In the genomic region with DNA sequence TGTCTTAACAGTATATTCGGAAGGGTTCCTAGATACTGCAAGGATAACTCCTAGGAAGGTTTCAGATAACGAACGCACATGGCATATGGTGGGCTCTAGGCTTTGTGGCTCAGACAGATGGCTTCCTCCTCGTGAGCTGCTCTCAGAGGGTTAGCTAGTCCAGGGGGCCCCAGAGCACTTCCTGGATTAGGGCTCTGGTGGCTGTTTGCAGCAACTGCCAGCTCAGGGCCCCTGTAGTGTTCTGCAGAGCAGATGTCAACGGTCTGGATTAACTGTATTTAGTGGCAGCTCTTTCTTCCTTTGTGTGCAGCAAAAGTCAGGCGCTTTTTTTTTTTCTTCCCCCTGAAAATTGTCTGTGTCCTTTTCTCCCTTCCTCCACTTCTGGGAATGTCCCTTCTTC, we compare ENCODE assay signal across 8 mouse cellular contexts. TPM values are rescaled to one million over a fixed set of nuclear protein-coding genes. Genes with fewer than 3 reads are reported as not detected.
DNase-seq lines count a peak whose midpoint lies in the region; ATAC-seq lines count a peak whose summit lies in the region.

No protein-coding gene starts in this region.

- H3K36me3 ChIP-seq in forebrain, embryonic 13.5 days (ENCODE audit: poor library complexity, severe bottlenecking) = no peaks in the 10 kb centered on the region
- no peaks in the 10 kb centered on the region for H3K36me3 ChIP-seq in neural tube, embryonic 15.5 days

- no peak overlapping the region for H3K4me3 ChIP-seq in forebrain, embryonic 13.5 days
- no peak overlapping the region for H3K4me3 ChIP-seq in neural tube, embryonic 15.5 days (replicated peaks)

- DNase-seq in right cerebral cortex, postnatal 10 days (ENCODE audit: low spot score in 2 of 2) = peak; percentile 40 to 52
- no peak for DNase-seq in right cerebral cortex, postnatal 14 days
- peak; percentile 67 for DNase-seq in liver
- no peak for DNase-seq in urinary bladder, postnatal 36 days (ENCODE audit: low spot score in 2 of 2)
- DNase-seq in urinary bladder, adult 18-20 months (ENCODE audit: low spot score in 2 of 2) = no peak

- ATAC-seq in forebrain, embryonic 13.5 days = peak; percentile 90
- peak; percentile 31; the same call in 1 of the 2 replicates for ATAC-seq in neural tube, embryonic 15.5 days (ENCODE audit: low FRiP score)
- no peak for ATAC-seq in frontal cortex, adult (ENCODE audit: low TSS enrichment)

- no peaks in the 10 kb centered on the region for H3K27me3 ChIP-seq in forebrain, embryonic 13.5 days
- H3K27me3 ChIP-seq in neural tube, embryonic 15.5 days (replicated peaks) = no peaks in the 10 kb centered on the region

- 6% methylated on average over 6 of the region's 6 CpGs for WGBS in forebrain, embryonic 13.5 days
- 13% methylated on average over 6 of the region's 6 CpGs for WGBS in neural tube, embryonic 15.5 days

- H3K9ac ChIP-seq in forebrain, embryonic 13.5 days = peak overlapping the region; percentile 34; the same call in 1 of the 2 replicates
- no peak overlapping the region for H3K9ac ChIP-seq in neural tube, embryonic 15.5 days (replicated peaks)

- H3K4me1 ChIP-seq in forebrain, embryonic 13.5 days = peaks cover 30% of the 10 kb centered on the region
- peaks cover 14% of the 10 kb centered on the region for H3K4me1 ChIP-seq in neural tube, embryonic 15.5 days

- H3K9me3 ChIP-seq in forebrain, embryonic 13.5 days (replicated peaks) = no peaks in the 10 kb centered on the region
- no peaks in the 10 kb centered on the region for H3K9me3 ChIP-seq in neural tube, embryonic 15.5 days (replicated peaks)

- H3K27ac ChIP-seq in forebrain, embryonic 13.5 days = peak overlapping the region; percentile 85
- H3K27ac ChIP-seq in neural tube, embryonic 15.5 days (replicated peaks) = peak overlapping the region; percentile 56

- peak overlapping the region; percentile 9; the same call in 1 of the 2 replicates for H3K4me2 ChIP-seq in forebrain, embryonic 13.5 days
- peak overlapping the region; percentile 15; the same call in 1 of the 2 replicates for H3K4me2 ChIP-seq in neural tube, embryonic 15.5 days

RNA-seq across cellular contexts. Expression of a gene that starts 11.1 kb away (rescaled TPM):
- polyA plus RNA-seq in forebrain, embryonic 13.5 days (2015; fragmentation: Nextera tagmentation; extraction: Ambion mirVana) = 2.2 and 3.1 TPM in 2 replicates
- 0.73 and 0.78 TPM in 2 replicates for polyA plus RNA-seq in neural tube, embryonic 15.5 days (2015; fragmentation: Nextera tagmentation; extraction: Ambion mirVana)

RNA-seq across cellular contexts. Expression of a gene that starts 16.8 kb away (rescaled TPM):
- polyA plus RNA-seq in forebrain, embryonic 13.5 days (2015; fragmentation: Nextera tagmentation; extraction: Ambion mirVana) = 1.1 and 1.2 TPM in 2 replicates
- polyA plus RNA-seq in neural tube, embryonic 15.5 days (2015; fragmentation: Nextera tagmentation; extraction: Ambion mirVana) = 1.8 and 2.5 TPM in 2 replicates

Comparison
In these comparisons a context has a peak if more than half of its experiments do, and no peak if none do; other contexts are left out.
1. DNase-seq: peak in right cerebral cortex, postnatal 10 days (2 of 2) and liver (single experiment); none in right cerebral cortex, postnatal 14 days (single experiment), urinary bladder, postnatal 36 days (0 of 2) and urinary bladder, adult 18-20 months (0 of 2).